Comparison of ENCODE assay signal across 18 mouse cellular contexts in the genomic region with DNA sequence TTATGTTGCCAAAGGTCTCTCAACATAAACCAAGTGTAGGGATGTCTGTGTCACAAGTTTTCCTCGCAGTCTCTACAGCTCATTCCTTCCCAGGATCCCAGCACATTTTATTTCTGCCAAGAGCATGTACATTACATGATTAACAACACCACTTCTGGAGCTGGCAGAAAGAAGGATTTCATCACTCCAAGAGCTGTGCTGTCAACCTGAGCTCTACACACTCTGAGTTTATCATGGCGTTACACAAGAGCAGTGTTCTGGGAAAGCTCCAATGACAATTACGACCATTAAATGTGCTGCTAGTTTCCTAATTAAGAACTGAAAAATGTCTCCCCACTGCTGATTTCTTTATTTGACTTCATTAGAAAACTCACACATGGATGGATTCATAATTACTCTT.
A peak's percentile ranks its signal among the peaks of the same experiment; 100 is the strongest.
DNase-seq lines count a peak whose midpoint lies in the region; ATAC-seq and TF ChIP-seq lines count a peak whose summit lies in the region.
"Had no signal": no experiment of that assay in that cellular context is flagged by ENCODE, and none has a peak within 500 bp of the region (broad histone marks: within the 10 kb centered on the region; RNA-seq: fewer than 3 reads in every experiment).

No protein-coding gene starts in this region.

- no peak overlapping the region for H3K4me2 ChIP-seq in forebrain, embryonic 14.5 days (ENCODE audit: low read length)
- no peak overlapping the region for H3K4me2 ChIP-seq in forebrain, embryonic 15.5 days (replicated peaks)
- no peak overlapping the region for H3K4me2 ChIP-seq in lung, postnatal 0 days (replicated peaks; ENCODE audit: low read depth, low read length)
- H3K4me2 ChIP-seq in heart, embryonic 12.5 days: no peak overlapping the region
- H3K4me2 ChIP-seq: limb, embryonic 13.5 days; liver, embryonic 15.5 days; midbrain, embryonic 12.5 days had no signal

- intact Hi-C loops in heart, postnatal 14 days (cut with DNase I): loop anchor here (2.0 kb wide), 1 partner anchor 21 kb away; no protein-coding TSS in a partner anchor

- H3K27ac ChIP-seq in forebrain, embryonic 14.5 days (ENCODE audit: low read depth, low read length): no peak overlapping the region
- no peak overlapping the region for H3K27ac ChIP-seq in forebrain, embryonic 15.5 days (replicated peaks)
- H3K27ac ChIP-seq in lung, postnatal 0 days (ENCODE audit: low read length): no peak overlapping the region
- peak overlapping the region; percentile 73 for H3K27ac ChIP-seq in heart, embryonic 12.5 days (ENCODE audit: poor library complexity, severe bottlenecking)
- H3K27ac ChIP-seq: limb, embryonic 13.5 days; liver, embryonic 15.5 days; midbrain, embryonic 12.5 days had no signal

- no peaks in the 10 kb centered on the region for H3K4me1 ChIP-seq in forebrain, embryonic 14.5 days (ENCODE audit: control insufficient read depth, insufficient read depth, low read length)
- no peaks in the 10 kb centered on the region for H3K4me1 ChIP-seq in forebrain, embryonic 15.5 days
- no peaks in the 10 kb centered on the region for H3K4me1 ChIP-seq in lung, postnatal 0 days (ENCODE audit: insufficient read depth, low read depth, low read length)
- peaks cover 13% of the 10 kb centered on the region for H3K4me1 ChIP-seq in heart, embryonic 12.5 days (replicated peaks)
- H3K4me1 ChIP-seq: limb, embryonic 13.5 days; liver, embryonic 15.5 days; midbrain, embryonic 12.5 days had no signal

- TF ChIP-seq EP300 in lung, postnatal 0 days (IDR thresholded peaks at IDR 0.05): no peak

- H3K36me3 ChIP-seq in forebrain, embryonic 14.5 days (ENCODE audit: control insufficient read depth, insufficient read depth, low read length): no peaks in the 10 kb centered on the region
- no peaks in the 10 kb centered on the region for H3K36me3 ChIP-seq in forebrain, embryonic 15.5 days
- no peaks in the 10 kb centered on the region for H3K36me3 ChIP-seq in lung, postnatal 0 days (ENCODE audit: insufficient read depth, low read length)
- H3K36me3 ChIP-seq in heart, embryonic 12.5 days: no peaks in the 10 kb centered on the region
- H3K36me3 ChIP-seq: limb, embryonic 13.5 days; liver, embryonic 15.5 days; midbrain, embryonic 12.5 days had no signal

- no peak for ATAC-seq in forebrain, embryonic 14.5 days
- ATAC-seq in forebrain, embryonic 15.5 days (replicated peaks): no peak
- ATAC-seq in lung, postnatal 0 days: no peak
- peak; percentile 79; the same call in 1 of the 2 replicates for ATAC-seq in heart, embryonic 12.5 days (ENCODE audit: insufficient number of reproducible peaks, low FRiP score)
- ATAC-seq: CD4-positive, CD25-positive, alpha-beta regulatory T cell, adult 4 months; inflammation-experienced regulatory T-cells, adult 6 months had no signal

- WGBS in forebrain, embryonic 14.5 days: 69% methylated on average over 3 of the region's 3 CpGs
- 54% methylated on average over 3 of the region's 3 CpGs for WGBS in forebrain, embryonic 15.5 days
- 74% methylated on average over 3 of the region's 3 CpGs for WGBS in lung, postnatal 0 days
- WGBS in heart, embryonic 12.5 days: 33% methylated on average over 3 of the region's 3 CpGs

- H3K9me3 ChIP-seq in forebrain, embryonic 14.5 days (replicated peaks; ENCODE audit: control insufficient read depth, low read length): no peaks in the 10 kb centered on the region
- H3K9me3 ChIP-seq in forebrain, embryonic 15.5 days: no peaks in the 10 kb centered on the region
- H3K9me3 ChIP-seq in lung, postnatal 0 days (ENCODE audit: low read length): no peaks in the 10 kb centered on the region
- no peaks in the 10 kb centered on the region for H3K9me3 ChIP-seq in heart, embryonic 12.5 days (replicated peaks)
- H3K9me3 ChIP-seq: limb, embryonic 13.5 days; liver, embryonic 15.5 days; midbrain, embryonic 12.5 days had no signal

- H3K9ac ChIP-seq in forebrain, embryonic 14.5 days (ENCODE audit: low read length): no peak overlapping the region
- no peak overlapping the region for H3K9ac ChIP-seq in forebrain, embryonic 15.5 days (replicated peaks)
- H3K9ac ChIP-seq in lung, postnatal 0 days (replicated peaks; ENCODE audit: low read depth): no peak overlapping the region
- no peak overlapping the region for H3K9ac ChIP-seq in heart, embryonic 12.5 days
- H3K9ac ChIP-seq: limb, embryonic 13.5 days; liver, embryonic 15.5 days; midbrain, embryonic 12.5 days had no signal

- TF ChIP-seq CTCF in lung, postnatal 0 days (IDR thresholded peaks at IDR 0.05): no peak

- DNase-seq in forebrain, embryonic 14.5 days (ENCODE audit: low spot score): peak; percentile 40
- DNase-seq in lung, postnatal 0 days (ENCODE audit: low spot score): peak; percentile 19
- DNase-seq in lung, postnatal 36 days: no peak
- peak; percentile 15 to 56 for DNase-seq in heart, postnatal 14 days
- DNase-seq in kidney, postnatal 14 days: no peak
- DNase-seq in retina, embryonic 14.5 days (ENCODE audit: low spot score): no peak
- DNase-seq: adrenal gland, postnatal 36 days; cerebellum, adult 18-20 months; gastrocnemius, postnatal 25 days; kidney, adult 8-10 months; kidney, postnatal 36 days had no signal

- no peaks in the 10 kb centered on the region for H3K27me3 ChIP-seq in forebrain, embryonic 14.5 days (replicated peaks; ENCODE audit: control insufficient read depth, insufficient read depth, low read length)
- H3K27me3 ChIP-seq in forebrain, embryonic 15.5 days: no peaks in the 10 kb centered on the region
- no peaks in the 10 kb centered on the region for H3K27me3 ChIP-seq in lung, postnatal 0 days (replicated peaks; ENCODE audit: insufficient read depth, low read length)
- no peaks in the 10 kb centered on the region for H3K27me3 ChIP-seq in heart, embryonic 12.5 days (replicated peaks)
- H3K27me3 ChIP-seq: limb, embryonic 13.5 days; liver, embryonic 15.5 days; midbrain, embryonic 12.5 days had no signal

- no peak overlapping the region for H3K4me3 ChIP-seq in forebrain, embryonic 14.5 days (ENCODE audit: low read depth, low read length)
- H3K4me3 ChIP-seq in forebrain, embryonic 15.5 days: no peak overlapping the region
- H3K4me3 ChIP-seq in lung, postnatal 0 days (ENCODE audit: low read depth, low read length): no peak overlapping the region
- no peak overlapping the region for H3K4me3 ChIP-seq in heart, embryonic 12.5 days
- H3K4me3 ChIP-seq: limb, embryonic 13.5 days; liver, embryonic 15.5 days; midbrain, embryonic 12.5 days had no signal

Comparison
In these comparisons a context has a peak if more than half of its experiments do, and no peak if none do; other contexts are left out.
1. DNase-seq: peak in forebrain, embryonic 14.5 days (single experiment), lung, postnatal 0 days (single experiment) and heart, postnatal 14 days (2 of 2); none in lung, postnatal 36 days (single experiment), kidney, postnatal 14 days (single experiment) and retina, embryonic 14.5 days (single experiment).